Mouse (Mus musculus): ENCODE results near the gene Paip2b. TPM values are rescaled to one million over a fixed set of nuclear protein-coding genes. Genes with fewer than 3 reads are reported as not detected.

The Paip2b gene
- polyA plus RNA-seq, 1 experiment from 2014 or later: 43.0 TPM

DNA sequence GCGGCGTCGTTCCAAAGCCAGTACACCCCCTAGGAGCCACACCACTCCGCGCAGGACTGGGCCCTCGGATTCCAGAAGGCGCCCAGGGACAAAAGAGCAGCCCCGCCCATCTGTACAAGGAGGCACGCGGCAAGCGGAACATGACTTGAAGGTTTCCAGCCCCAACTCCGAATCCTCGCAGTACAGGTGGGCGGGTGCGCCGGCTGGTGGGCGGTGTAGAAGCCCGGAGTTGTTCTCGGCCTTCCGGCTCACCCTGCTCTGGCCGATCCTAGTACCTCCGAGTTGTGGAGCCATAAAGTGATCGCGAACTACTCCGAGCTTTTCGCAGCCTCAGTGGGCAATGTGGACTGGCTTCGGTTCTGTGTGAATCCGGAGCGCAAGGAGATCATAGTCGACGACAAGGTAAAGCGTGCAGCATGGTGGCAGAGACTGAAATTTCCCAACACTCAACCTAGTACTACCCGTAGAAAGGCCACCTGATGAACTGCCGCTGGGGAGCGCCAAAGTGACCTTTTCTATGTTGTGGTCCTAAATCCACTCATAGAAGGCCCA is 68.6 kb downstream of the Paip2b start:
- Histone ChIP-seq H3K4me3 (peak overlapping the region; percentile 24), H3K4me2 (replicated peaks) (peak overlapping the region; percentile 42), H3K9ac (replicated peaks) (no peak overlapping the region), H3K4me1 (peaks cover 12% of the 10 kb centered on the region), H3K36me3 (no peaks in the 10 kb centered on the region), H3K27me3 (peaks cover 50% of the 10 kb centered on the region), H3K9me3 (no peaks in the 10 kb centered on the region), H3K27ac (replicated peaks) (no peak overlapping the region)
- no peak; the same call in 1 of the 2 replicates for ATAC-seq (replicated peaks)
- 2% methylated on average over 35 of the region's 35 CpGs for WGBS

DNA sequence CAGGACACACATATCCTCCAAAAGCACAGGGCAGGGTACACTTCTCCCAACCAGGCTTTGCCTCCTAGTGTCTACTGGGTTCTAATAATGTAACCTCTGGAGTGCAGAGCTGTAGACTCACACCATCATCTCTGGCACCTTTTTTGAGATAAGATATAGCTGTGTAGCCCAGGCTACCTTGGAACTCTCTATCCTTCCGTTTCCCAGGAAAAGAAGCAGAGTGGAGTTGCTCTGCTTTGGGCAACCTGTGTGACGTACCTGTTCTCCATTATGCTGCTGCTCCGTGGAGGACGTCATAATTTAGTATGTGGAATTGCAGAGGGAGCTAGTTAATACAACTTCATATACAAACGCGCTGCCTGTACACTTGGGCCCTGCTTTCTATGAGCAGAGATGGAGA is 69.2 kb downstream of the Paip2b start, which contains the start of gene Ankrd53:
Gene Ankrd53, plus strand, starts transcription at position 301 of the 400 bp plus-strand sequence.
- Histone ChIP-seq H3K9ac (replicated peaks) (no peak within 1 kb of the TSS), H3K27me3 (peaks cover 56% of the 10 kb centered on the region)

DNA sequence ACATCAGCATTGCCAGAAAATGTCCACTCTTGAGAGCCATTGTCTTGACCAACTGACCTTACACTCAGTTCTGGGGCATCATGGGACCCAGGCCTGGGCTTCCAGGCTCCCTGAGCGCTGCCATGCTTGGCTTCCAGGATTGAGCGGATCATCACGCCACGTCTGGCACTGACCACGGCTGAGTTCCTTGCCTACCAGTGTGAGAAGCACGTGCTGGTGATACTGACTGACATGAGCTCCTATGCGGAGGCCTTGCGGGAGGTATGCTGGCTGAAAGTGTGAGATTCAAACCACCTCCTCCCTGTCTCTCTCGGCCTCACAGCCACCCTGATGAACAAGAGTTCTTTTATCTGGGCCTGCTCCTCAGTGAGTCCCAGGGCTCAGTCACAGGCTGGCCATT is 75.5 kb downstream of the Paip2b start:
- Histone ChIP-seq H3K27me3 (peaks cover 36% of the 10 kb centered on the region), H3K4me1 (peaks cover 6% of the 10 kb centered on the region), H3K4me2 (replicated peaks) (no peak overlapping the region), H3K4me3 (no peak overlapping the region), H3K36me3 (no peaks in the 10 kb centered on the region), H3K27ac (replicated peaks) (no peak overlapping the region), H3K9me3 (no peaks in the 10 kb centered on the region), H3K9ac (replicated peaks) (no peak overlapping the region)
- no peak for ATAC-seq (replicated peaks)
- WGBS: 85% methylated on average over 9 of the region's 9 CpGs

More for the DNA sequence above, 69.2 kb downstream of the Paip2b start, which contains the start of gene Ankrd53:
- Histone ChIP-seq H3K4me2 (replicated peaks) (peak within 1 kb of the TSS; percentile 42), H3K4me1 (peaks cover 12% of the 10 kb centered on the region), H3K4me3 (peak within 1 kb of the TSS; percentile 24), H3K9me3 (no peaks in the 10 kb centered on the region), H3K36me3 (no peaks in the 10 kb centered on the region), H3K27ac (replicated peaks) (no peak within 1 kb of the TSS)
- WGBS: 33% methylated on average over 6 of the region's 6 CpGs
- no peak for ATAC-seq (replicated peaks)

Other genes with a start within 250 kb of the Paip2b start
- not detected in 2 replicates for gene Clec4f, start 175.6 kb downstream of the Paip2b start, polyA plus RNA-seq (2015; fragmentation: Nextera tagmentation; extraction: Ambion mirVana)
- not detected in 2 replicates for gene Cd207, start 153.9 kb downstream of the Paip2b start, polyA plus RNA-seq (2015; fragmentation: Nextera tagmentation; extraction: Ambion mirVana)
- gene Vax2, start 120.5 kb downstream of the Paip2b start, polyA plus RNA-seq (2015; fragmentation: Nextera tagmentation; extraction: Ambion mirVana): 0.14 and 0.15 TPM in 2 replicates
- 0.43 and 0.53 TPM in 2 replicates for gene Atp6v1b1, start 88.8 kb downstream of the Paip2b start, polyA plus RNA-seq (2015; fragmentation: Nextera tagmentation; extraction: Ambion mirVana)
- gene Ankrd53, start 69.1 kb downstream of the Paip2b start, polyA plus RNA-seq (2015; fragmentation: Nextera tagmentation; extraction: Ambion mirVana): 0.19 and 0.24 TPM in 2 replicates
- 76.7 and 79.8 TPM in 2 replicates for gene Tex261, start 55.9 kb downstream of the Paip2b start, polyA plus RNA-seq (2015; fragmentation: Nextera tagmentation; extraction: Ambion mirVana)
- gene Nagk, start 36.8 kb downstream of the Paip2b start, polyA plus RNA-seq (2015; fragmentation: Nextera tagmentation; extraction: Ambion mirVana): 107 and 113 TPM in 2 replicates
- 88.5 and 90.8 TPM in 2 replicates for gene Zfp638, start 35.4 kb upstream of the Paip2b start, polyA plus RNA-seq (2015; fragmentation: Nextera tagmentation; extraction: Ambion mirVana)
- 1.5 and 1.7 TPM in 2 replicates for gene Dysf, start 176.8 kb upstream of the Paip2b start, polyA plus RNA-seq (2015; fragmentation: Nextera tagmentation; extraction: Ambion mirVana)